Mouse (Mus musculus): ENCODE measurements at regions not wholly inside any gene's neighbourhood (a gene's known extent, or its start where the extent isn't known, plus 50 kb on each side); places are given as distances from the start of the nearest gene placed in this dataset.

DNA sequence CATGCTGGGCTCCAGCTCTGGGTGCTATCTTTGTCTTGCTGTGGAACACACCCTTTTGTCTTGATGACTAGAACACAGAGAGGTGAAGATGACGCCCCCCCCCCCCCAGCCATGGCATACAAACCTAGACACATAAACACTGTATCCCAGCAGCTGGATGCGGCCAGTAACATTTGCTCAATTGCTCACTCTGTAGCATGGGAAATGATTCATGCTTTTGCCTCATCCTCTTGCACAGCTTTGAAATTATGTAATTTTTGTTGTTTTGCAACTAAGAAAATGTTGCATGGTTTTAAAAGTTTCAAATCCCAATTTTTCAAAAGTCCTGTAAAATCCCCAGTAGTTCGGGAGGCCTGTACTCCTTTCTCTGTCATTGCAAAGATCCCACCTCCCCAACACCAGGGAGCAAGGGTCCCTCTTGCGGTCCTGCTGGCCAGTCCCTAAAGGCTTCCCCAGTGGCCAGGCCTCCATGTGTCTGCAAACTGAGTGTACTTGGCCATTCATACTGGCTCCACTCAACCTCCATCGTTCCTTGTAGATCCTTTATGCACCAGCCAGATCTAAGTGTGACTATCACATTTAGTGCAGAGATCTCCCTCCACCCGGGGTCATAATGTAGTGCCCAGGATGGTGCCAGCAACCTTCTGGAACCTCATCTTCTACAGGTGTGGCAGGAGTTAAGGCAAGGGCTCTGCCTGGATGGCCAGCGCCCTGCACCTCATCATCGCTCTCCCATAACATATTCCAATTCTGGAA is 123.3 kb upstream of the Spdye4c start:
- Histone ChIP-seq H3K36me3 (ENCODE audit: control insufficient read depth, insufficient read depth, low read length) (no peaks in the 10 kb centered on the region), H3K4me1 (ENCODE audit: control insufficient read depth, insufficient read depth, insufficient read length, low read length) (no peaks in the 10 kb centered on the region; the same call in 1 of the 2 replicates), H3K4me3 (ENCODE audit: low read depth, low read length) (no peak overlapping the region), H3K27me3 (ENCODE audit: control insufficient read depth, insufficient read depth, low read length) (no peaks in the 10 kb centered on the region), H3K27ac (ENCODE audit: insufficient read depth, low read depth, low read length) (no peak overlapping the region)
- no peak for TF ChIP-seq POLR2A (IDR thresholded peaks at IDR 0.05; ENCODE audit: low read depth, low read length)
- TF ChIP-seq CTCF (IDR thresholded peaks at IDR 0.05; ENCODE audit: extremely low read depth, insufficient read length, insufficient replicate concordance, low read depth, low read length): no peak
- 83% methylated on average over 8 of the region's 8 CpGs for WGBS

DNA sequence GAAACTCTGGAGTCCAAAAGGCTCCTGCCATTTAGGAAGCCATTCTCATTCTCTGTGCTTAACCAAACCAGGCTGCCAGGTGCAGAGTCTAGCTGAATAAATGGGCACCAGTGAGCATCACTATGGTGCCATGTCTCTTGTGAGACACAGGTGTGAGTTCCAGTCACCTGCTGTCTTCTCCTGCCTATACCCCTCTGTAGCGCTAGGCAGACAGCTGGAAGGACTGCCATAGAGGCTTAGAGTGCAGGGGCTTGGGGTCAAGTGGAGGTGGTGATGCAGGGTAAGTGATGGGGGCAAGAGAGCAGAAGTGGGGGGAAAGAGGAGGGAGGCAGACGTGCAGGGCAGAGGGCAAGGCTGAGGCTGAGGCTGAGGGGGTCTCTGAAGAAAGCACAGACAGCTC is 122.7 kb upstream of the Spdye4c start:
- H3K36me3 ChIP-seq (ENCODE audit: control insufficient read depth, insufficient read depth, low read length): no peaks in the 10 kb centered on the region
- WGBS: 81% methylated on average over 2 of the region's 2 CpGs

GRCm38 (mm10) chr2:128470351-128470750 is 120.7 kb upstream of the Spdye4c start:
- H3K36me3 ChIP-seq (ENCODE audit: control insufficient read depth, insufficient read depth, low read length): no peaks in the 10 kb centered on the region
- H3K4me3 ChIP-seq (ENCODE audit: low read depth, low read length): no peak overlapping the region
- no peaks in the 10 kb centered on the region for H3K27me3 ChIP-seq (ENCODE audit: control insufficient read depth, insufficient read depth, low read length)
- no peak for TF ChIP-seq POLR2A (IDR thresholded peaks at IDR 0.05; ENCODE audit: low read depth, low read length)
- no peak for TF ChIP-seq CTCF (IDR thresholded peaks at IDR 0.05; ENCODE audit: extremely low read depth, insufficient read length, insufficient replicate concordance, low read depth, low read length)
- H3K27ac ChIP-seq (ENCODE audit: insufficient read depth, low read depth, low read length): no peak overlapping the region
- 38% methylated on average over 5 of the region's 5 CpGs for WGBS
- no peaks in the 10 kb centered on the region; the same call in 1 of the 2 replicates for H3K4me1 ChIP-seq (ENCODE audit: control insufficient read depth, insufficient read depth, insufficient read length, low read length)

More for the DNA sequence above, 122.7 kb upstream of the Spdye4c start:
- H3K27me3 ChIP-seq (ENCODE audit: control insufficient read depth, insufficient read depth, low read length): no peaks in the 10 kb centered on the region
- H3K27ac ChIP-seq (ENCODE audit: insufficient read depth, low read depth, low read length): no peak overlapping the region
- no peak for TF ChIP-seq CTCF (IDR thresholded peaks at IDR 0.05; ENCODE audit: extremely low read depth, insufficient read length, insufficient replicate concordance, low read depth, low read length)
- TF ChIP-seq POLR2A (IDR thresholded peaks at IDR 0.05; ENCODE audit: low read depth, low read length): no peak
- no peaks in the 10 kb centered on the region; the same call in 1 of the 2 replicates for H3K4me1 ChIP-seq (ENCODE audit: control insufficient read depth, insufficient read depth, insufficient read length, low read length)
- no peak overlapping the region for H3K4me3 ChIP-seq (ENCODE audit: low read depth, low read length)

DNA sequence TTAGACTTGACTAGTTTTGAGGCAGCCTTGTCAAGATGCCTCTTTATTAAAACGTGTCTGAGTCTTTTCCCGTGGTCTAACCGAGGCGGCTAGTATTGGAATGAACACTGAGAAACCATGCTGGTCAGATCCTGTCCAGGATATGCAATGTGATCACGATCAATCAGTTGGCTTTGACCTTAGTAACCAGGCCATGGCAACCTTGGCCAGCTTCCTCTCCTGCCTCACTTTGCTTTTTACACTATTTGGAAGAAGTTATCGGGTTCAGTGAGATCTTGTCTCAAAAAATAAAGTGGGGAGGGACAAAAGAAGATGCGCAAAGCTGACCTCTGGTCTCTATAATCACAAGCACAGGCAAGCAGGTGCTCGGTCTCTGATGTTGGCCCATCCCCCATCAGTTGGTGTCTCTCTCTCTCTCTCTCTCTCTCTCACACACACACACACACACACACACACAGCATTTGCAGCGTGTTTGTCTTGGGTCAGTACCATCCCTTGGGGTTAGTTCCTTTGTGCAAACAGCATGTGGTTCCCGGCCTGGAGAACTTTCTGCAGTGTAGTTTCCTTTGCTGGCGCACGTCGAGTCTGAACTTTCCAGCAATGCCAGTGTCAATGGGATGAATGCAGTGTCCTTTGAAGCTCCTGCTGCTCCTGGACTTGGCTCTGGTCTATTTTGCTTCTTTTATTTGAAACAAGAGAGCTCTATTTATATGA is 117.6 kb upstream of the Spdye4c start:
- 73% methylated on average over 13 of the region's 13 CpGs for WGBS
- Histone ChIP-seq H3K4me3 (ENCODE audit: low read depth, low read length) (no peak overlapping the region), H3K4me1 (ENCODE audit: control insufficient read depth, insufficient read depth, insufficient read length, low read length) (no peaks in the 10 kb centered on the region; the same call in 1 of the 2 replicates), H3K27ac (ENCODE audit: insufficient read depth, low read depth, low read length) (no peak overlapping the region), H3K27me3 (ENCODE audit: control insufficient read depth, insufficient read depth, low read length) (no peaks in the 10 kb centered on the region), H3K36me3 (ENCODE audit: control insufficient read depth, insufficient read depth, low read length) (no peaks in the 10 kb centered on the region)
- TF ChIP-seq CTCF (IDR thresholded peaks at IDR 0.05; ENCODE audit: extremely low read depth, insufficient read length, insufficient replicate concordance, low read depth, low read length) (no peak), POLR2A (IDR thresholded peaks at IDR 0.05; ENCODE audit: low read depth, low read length) (no peak)

DNA sequence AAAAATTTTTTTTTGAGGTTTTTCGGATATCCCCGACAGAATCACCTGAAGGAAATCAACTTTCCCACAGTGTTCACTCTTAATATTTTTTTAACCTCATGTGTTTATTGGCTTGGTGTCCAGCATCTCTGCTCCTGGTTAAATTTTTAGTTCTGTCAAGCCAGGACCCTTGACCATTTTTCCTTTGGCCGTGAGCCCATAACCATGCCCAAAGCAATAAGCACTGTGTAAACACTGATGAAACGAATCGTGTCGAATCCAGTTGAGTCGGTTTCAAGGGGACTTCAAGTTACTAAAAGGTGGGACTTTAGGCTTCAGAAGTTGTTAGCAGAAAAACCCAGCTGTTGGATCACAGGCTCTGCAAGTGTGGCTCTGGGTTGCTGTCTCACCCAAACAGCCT is 117.0 kb upstream of the Spdye4c start:
- H3K27ac ChIP-seq (ENCODE audit: insufficient read depth, low read depth, low read length): no peak overlapping the region
- no peak overlapping the region for H3K4me3 ChIP-seq (ENCODE audit: low read depth, low read length)
- H3K27me3 ChIP-seq (ENCODE audit: control insufficient read depth, insufficient read depth, low read length): no peaks in the 10 kb centered on the region
- H3K4me1 ChIP-seq (ENCODE audit: control insufficient read depth, insufficient read depth, insufficient read length, low read length): no peaks in the 10 kb centered on the region
- H3K36me3 ChIP-seq (ENCODE audit: control insufficient read depth, insufficient read depth, low read length): no peaks in the 10 kb centered on the region
- no peak for TF ChIP-seq POLR2A (IDR thresholded peaks at IDR 0.05; ENCODE audit: low read depth, low read length)
- TF ChIP-seq CTCF (IDR thresholded peaks at IDR 0.05; ENCODE audit: extremely low read depth, insufficient read length, insufficient replicate concordance, low read depth, low read length): no peak
- WGBS: 35% methylated on average over 7 of the region's 7 CpGs

- no peak overlapping the region for H3K27ac ChIP-seq (ENCODE audit: insufficient read depth, low read depth, low read length)
- no peak overlapping the region for H3K4me3 ChIP-seq (ENCODE audit: low read depth, low read length)
- WGBS: 30% methylated on average over 2 of the region's 2 CpGs
These were observed 113.8 kb upstream of the Spdye4c start for GRCm38 (mm10) chr2:128477242-128477641.

DNA sequence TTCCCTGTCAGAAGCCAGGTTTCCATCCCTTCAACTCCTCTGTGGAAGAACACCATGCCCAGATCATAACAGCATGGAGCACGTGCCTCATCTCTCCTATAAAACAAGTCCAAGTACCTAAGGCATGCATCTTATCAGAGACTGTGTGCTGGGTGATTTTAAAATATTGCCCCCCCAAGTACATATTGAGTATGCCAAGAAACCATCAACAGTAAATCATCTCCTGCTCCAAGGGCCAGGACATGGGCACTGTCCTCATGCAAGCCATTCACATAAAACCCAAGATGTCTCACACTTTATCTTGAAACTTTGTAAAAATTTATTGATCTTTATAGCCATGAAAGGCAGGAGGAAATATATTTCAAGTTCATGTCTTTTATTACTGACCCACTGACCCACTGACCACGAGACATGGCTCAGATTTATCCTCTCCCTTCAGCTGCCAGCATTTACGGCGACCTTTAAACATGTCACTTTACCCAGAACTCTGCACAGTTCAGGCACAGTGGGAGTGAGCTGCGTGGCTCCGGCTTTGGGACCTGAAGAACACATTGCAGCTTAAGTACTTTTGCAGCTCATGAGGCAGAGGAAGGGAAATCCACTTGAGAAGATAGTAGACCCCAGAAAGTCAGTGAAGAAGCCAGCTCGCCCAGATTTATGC is 99.7 kb upstream of the Spdye4c start:
- TF ChIP-seq POLR2A (IDR thresholded peaks at IDR 0.05; ENCODE audit: low read depth, low read length) (no peak), CTCF (IDR thresholded peaks at IDR 0.05; ENCODE audit: extremely low read depth, insufficient read length, insufficient replicate concordance, low read depth, low read length) (no peak)
- WGBS: 66% methylated on average over 7 of the region's 7 CpGs
- H3K27me3 ChIP-seq (ENCODE audit: control insufficient read depth, insufficient read depth, low read length): no peaks in the 10 kb centered on the region
- no peak overlapping the region for H3K27ac ChIP-seq (ENCODE audit: insufficient read depth, low read depth, low read length)
- no peaks in the 10 kb centered on the region for H3K4me1 ChIP-seq (ENCODE audit: control insufficient read depth, insufficient read depth, insufficient read length, low read length)
- H3K4me3 ChIP-seq (ENCODE audit: low read depth, low read length): no peak overlapping the region
- H3K36me3 ChIP-seq (ENCODE audit: control insufficient read depth, insufficient read depth, low read length): no peaks in the 10 kb centered on the region

More at GRCm38 (mm10) chr2:128477242-128477641, 113.8 kb upstream of the Spdye4c start:
- Histone ChIP-seq H3K4me1 (ENCODE audit: control insufficient read depth, insufficient read depth, insufficient read length, low read length) (no peaks in the 10 kb centered on the region), H3K27me3 (ENCODE audit: control insufficient read depth, insufficient read depth, low read length) (no peaks in the 10 kb centered on the region), H3K36me3 (ENCODE audit: control insufficient read depth, insufficient read depth, low read length) (no peaks in the 10 kb centered on the region)
- TF ChIP-seq POLR2A (IDR thresholded peaks at IDR 0.05; ENCODE audit: low read depth, low read length) (no peak), CTCF (IDR thresholded peaks at IDR 0.05; ENCODE audit: extremely low read depth, insufficient read length, insufficient replicate concordance, low read depth, low read length) (no peak)

All from small intestine, adult 2 months (tissue).